Mouse (Mus musculus) c-Kit-positive CD71-positive TER-119-negative erythroid progenitor cells, embryonic 14.5 days (primary cell): ENCODE data around the gene Olfr430.
"Not testable (repeated sequence)": the region's sequence is repeated elsewhere in the genome, so short reads cannot be mapped to it uniquely, and the experiment has no call there.

Experiments
- DNase-seq: peaks from one replicate; pipeline ENCODE4 v3.0.0-alpha.2; 2013; ENCODE audit warnings: low read depth

Gene Olfr430

DNA sequence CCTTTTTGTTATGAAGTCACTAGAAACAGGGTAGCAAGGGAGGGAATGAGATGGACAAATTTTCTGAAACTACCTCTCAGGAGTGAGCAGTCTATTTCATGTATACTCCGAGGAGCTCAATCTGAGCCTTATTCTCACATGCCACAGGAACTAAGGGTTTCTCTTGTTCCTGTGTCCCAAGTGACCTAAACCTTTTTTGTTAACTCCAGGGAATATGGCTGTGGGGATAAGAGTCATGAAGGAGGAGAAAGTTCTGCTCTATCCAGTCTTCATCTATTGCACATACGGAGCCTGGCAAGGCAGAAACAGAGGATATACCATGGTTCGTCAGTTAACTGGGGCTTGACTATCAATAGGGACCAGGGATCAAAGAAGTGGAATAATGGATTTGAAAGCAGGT lies at the start of gene Olfr430:
Gene Olfr430 (plus strand): TSS at position 301 of the 400 bp plus-strand sequence.
- no peak for DNase-seq

GRCm38 (mm10) chr1:174031698-174032097 lies 34.7 kb upstream of the Olfr430 start, which contains the start of gene Ifi205:
Gene Ifi205, minus strand, starts transcription at chr1:174031810.
- no peak for DNase-seq

- no peak for DNase-seq
Observed at GRCm38 (mm10) chr1:174035841-174036240, 30.6 kb upstream of the Olfr430 start.

GRCm38 (mm10) chr1:174038480-174038879 lies 27.9 kb upstream of the Olfr430 start:
- DNase-seq = no peak

DNA sequence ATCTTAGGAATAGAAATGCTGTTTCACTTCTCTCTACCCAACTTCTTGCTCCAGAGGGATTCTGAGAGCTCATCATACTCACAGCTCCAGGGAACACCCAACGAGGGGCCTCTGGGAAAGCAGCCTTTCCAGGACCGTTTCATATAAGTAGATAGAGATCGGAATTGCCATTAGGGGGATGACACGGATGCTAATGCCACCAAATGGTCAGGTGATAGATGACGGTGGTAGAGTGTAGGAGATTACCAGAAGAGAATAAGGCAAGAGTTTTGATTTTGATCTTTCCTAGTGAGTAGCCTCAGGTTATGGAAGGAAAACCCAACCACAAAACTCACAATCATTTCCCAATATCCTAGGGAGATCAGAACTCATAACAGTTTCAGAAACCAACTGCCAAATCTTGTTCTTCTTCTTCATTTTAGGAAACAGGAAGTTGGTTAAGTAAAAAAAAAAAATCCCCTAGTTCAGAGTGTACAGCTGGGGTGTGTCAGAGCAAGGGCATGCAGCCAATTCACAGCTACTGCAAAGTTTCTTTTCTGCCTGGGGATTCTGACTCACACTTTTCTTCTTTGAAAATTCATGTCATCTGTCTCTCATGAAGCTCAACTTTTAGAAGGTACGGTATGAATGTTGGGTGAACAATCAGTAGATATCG lies 25.8 kb upstream of the Olfr430 start, which contains the start of gene Olfr433:
Gene Olfr433 (plus strand): TSS at position 183 of the 655 bp plus-strand sequence.
- no peak for DNase-seq

DNA sequence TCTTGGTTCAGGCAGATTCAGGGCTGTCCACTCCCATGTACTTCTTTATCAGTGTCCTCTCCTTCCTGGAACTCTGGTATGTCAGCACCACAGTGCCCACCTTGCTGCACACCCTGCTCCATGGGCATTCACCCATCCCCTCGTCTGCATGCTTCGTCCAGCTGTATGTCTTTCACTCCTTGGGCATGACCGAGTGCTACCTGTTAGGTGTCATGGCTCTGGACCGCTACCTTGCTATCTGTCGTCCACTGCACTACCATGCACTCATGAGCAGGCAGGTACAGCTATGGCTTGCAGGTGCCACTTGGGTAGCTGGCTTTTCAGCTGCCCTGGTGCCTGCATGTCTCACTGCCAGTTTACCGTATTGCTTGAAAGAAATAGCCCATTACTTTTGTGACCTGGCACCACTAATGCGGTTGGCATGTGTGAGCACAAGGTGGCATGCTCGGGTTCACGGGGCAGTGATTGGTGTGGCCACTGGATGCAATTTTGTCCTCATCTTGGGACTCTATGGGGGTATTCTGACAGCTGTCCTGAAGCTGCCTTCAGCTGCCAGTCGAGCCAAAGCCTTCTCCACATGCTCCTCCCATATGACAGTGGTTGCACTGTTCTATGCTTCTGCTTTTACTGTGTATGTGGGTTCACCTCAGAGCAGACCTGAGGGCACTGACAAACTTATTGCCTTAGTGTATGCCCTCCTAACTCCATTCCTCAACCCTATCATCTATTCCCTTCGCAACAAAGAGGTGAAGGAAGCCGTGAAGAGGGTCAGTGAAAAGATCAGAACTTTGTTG lies 24.1 kb upstream of the Olfr430 start:
- DNase-seq = not testable (repeated sequence)

GRCm38 (mm10) chr1:174044431-174044830 lies 22.0 kb upstream of the Olfr430 start:
- DNase-seq = no peak

GRCm38 (mm10) chr1:174048227-174048626 lies 18.2 kb upstream of the Olfr430 start:
- DNase-seq = not testable (repeated sequence)

DNA sequence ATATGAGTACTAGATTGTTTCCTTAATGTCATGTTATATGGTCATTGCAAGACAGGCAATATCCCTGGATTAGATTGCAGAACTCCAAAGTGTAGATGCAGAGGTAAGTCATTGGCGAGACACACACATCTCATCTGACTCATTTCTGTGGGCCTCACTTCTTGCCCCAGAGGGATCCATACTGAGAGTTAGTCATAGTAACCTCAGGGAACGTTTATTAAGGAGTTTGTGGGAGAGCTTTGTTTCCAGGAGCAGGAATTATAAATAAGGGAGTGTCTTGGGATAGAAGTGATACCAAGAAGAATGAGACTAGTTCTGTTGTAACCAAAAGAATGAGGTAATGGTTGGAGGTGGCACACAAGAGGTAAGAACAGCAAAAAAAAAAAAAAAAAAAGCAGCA lies 17.5 kb upstream of the Olfr430 start, which contains the start of gene Olfr432:
Gene Olfr432 (plus strand): TSS at position 313 of the 400 bp plus-strand sequence.
- DNase-seq = no peak

DNA sequence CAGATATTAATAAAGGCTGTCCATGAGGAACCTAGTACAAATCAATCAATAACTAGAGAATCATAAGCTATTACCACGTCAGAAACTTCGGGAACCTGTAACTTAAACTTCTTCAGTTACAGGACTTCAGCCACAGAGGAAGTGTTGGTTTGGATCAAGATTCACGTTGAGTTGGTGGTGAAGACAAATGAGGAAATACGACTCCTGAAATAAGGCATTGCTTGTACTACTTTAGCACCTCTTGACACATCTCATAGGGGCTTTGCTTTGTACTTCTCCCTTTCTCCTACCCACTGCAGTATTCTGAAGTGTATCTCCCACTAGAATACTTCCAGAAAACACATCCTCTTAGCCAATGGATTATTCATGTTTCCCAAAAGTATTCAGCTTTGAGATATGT lies 17.0 kb upstream of the Olfr430 start:
- DNase-seq = not testable (repeated sequence)

DNA sequence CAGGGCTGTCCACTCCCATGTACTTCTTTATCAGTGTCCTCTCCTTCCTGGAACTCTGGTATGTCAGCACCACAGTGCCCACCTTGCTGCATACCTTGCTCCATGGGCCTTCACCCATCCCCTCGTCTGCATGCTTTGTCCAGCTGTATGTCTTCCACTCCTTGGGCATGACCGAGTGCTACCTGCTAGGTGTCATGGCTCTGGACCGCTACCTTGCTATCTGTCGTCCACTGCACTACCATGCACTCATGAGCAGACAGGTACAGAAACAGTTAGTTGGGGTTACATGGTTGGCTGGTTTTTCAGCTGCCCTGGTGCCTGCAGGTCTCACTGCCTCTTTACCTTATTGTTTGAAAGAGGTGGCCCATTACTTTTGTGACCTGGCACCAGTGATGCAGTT lies 15.9 kb upstream of the Olfr430 start:
- DNase-seq = no peak

- DNase-seq = no peak
Observed at GRCm38 (mm10) chr1:174051515-174051914, 14.9 kb upstream of the Olfr430 start.

DNA sequence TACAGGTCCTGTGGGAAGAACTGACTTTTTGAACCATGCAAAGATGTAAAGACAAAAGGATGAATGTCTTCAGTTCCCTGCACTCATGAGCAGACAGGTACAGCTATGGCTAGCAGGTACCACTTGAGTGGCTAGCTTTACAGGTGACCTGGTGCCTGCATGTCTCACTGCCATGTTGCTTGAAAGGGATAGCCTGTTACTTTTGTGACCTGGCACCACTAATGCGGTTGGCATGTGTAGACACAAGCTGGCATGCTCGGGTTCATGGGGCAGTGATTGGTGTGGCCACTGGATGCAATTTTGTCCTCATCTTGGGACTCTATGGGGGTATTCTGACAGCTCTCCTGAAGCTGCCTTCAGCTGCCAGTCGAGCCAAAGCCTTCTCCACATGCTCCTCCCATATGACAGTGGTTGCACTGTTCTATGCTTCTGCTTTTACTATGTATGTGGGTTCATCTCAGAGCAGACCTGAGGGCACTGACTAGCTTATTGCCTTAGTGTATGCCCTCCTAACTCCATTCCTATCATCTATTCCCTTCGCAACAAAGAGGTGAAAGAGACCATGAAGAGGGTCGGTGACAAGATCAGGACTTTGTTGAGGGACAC lies 14.4 kb upstream of the Olfr430 start:
- no peak for DNase-seq

GRCm38 (mm10) chr1:174052981-174053380 lies 13.4 kb upstream of the Olfr430 start:
- DNase-seq = no peak

- DNase-seq = no peak
Observed at GRCm38 (mm10) chr1:174055248-174055647, 11.2 kb upstream of the Olfr430 start.

- DNase-seq = no peak
Observed at GRCm38 (mm10) chr1:174084031-174084430, 17.6 kb downstream of the Olfr430 start, which contains the start of gene Olfr429. Gene Olfr429, plus strand, starts transcription at chr1:174084331.

DNA sequence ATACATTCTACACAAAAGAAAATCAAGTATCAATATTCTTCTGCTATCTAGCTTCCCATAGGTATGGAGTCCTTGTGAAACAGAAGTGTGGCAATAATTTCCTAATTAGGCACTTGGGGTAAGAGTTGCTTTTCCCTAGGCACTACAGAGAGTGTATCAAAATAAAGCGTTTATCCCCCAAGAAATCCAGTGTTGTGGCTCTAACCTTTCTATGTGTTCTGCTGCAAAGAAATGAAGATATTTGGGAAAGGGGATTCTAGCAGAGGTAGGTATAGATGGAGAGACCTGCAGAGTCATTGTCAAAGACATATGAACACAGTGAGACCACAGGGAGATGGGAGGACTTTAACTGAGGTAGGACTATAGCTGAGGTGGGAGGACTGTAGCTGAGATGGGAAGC lies 30.2 kb downstream of the Olfr430 start, which contains the start of gene Olfr427:
Gene Olfr427 (plus strand): TSS at position 301 of the 400 bp plus-strand sequence.
- DNase-seq = no peak

DNA sequence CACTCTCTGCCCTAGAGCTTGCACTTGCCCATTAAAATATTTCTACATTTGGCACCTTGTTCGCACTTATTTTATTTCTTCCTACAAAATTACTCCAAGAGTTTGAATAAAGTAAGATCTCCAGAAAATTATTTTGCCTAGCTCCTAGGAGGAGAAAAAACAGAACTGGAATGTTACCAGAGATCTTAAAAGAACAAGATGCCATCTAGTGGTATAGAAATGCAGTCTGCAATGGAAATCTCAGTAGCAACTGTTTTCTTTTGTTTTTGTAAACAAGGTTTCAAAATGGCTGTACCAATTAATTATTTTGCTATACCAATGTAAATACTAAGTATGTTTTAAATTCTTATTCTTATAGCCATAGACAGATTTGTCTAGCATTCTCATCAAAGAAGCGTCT lies 37.3 kb downstream of the Olfr430 start:
- DNase-seq = no peak

GRCm38 (mm10) chr1:174121062-174121461 lies 54.7 kb downstream of the Olfr430 start, which contains the start of gene Olfr231:
Gene Olfr231, minus strand, starts transcription at chr1:174121162.
- DNase-seq = no peak
